20 mouse cellular contexts compared by ENCODE assay signal in genomic region chr13:117237111-117237510, GRCm38 (mm10). TPM values are rescaled to one million over a fixed set of nuclear protein-coding genes. Genes with fewer than 3 reads are reported as not detected.
DNase-seq lines count a peak whose midpoint lies in the region; ATAC-seq and TF ChIP-seq lines count a peak whose summit lies in the region.
"Had no signal": no experiment of that assay in that cellular context is flagged by ENCODE, and none has a peak within 500 bp of the region (broad histone marks: within the 10 kb centered on the region; RNA-seq: fewer than 3 reads in every experiment).

No protein-coding gene starts in this region.

- no peaks in the 10 kb centered on the region for H3K9me3 ChIP-seq in liver, postnatal 0 days (ENCODE audit: low read length)
- H3K9me3 ChIP-seq: heart, embryonic 12.5 days; limb, embryonic 15.5 days had no signal

- H3K4me3 ChIP-seq in liver, postnatal 0 days (ENCODE audit: low read depth, low read length): no peak overlapping the region
- H3K4me3 ChIP-seq in thymus, adult 2 months (ENCODE audit: control insufficient read depth, insufficient read depth, low read length): no peak overlapping the region
- H3K4me3 ChIP-seq: heart, embryonic 12.5 days; limb, embryonic 15.5 days had no signal

- H3K27ac ChIP-seq in liver, postnatal 0 days (ENCODE audit: low read depth): 0 out of 2 replicates have a peak overlapping the region, but pooled peaks have one; percentile 58
- no peak overlapping the region for H3K27ac ChIP-seq in thymus, adult 2 months (ENCODE audit: control insufficient read depth, insufficient read depth, low read length)
- H3K27ac ChIP-seq: hindbrain, postnatal 0 days; limb, embryonic 15.5 days had no signal

- ATAC-seq in liver, postnatal 0 days: peak; percentile 58; the same call in 1 of the 2 replicates
- no peak for ATAC-seq in inflammation-experienced regulatory T-cells, adult 6 months
- ATAC-seq: forebrain, embryonic 16.5 days; hindbrain, postnatal 0 days had no signal

- H3K27me3 ChIP-seq in liver, postnatal 0 days (ENCODE audit: insufficient read depth, low read length): no peaks in the 10 kb centered on the region
- no peaks in the 10 kb centered on the region for H3K27me3 ChIP-seq in splenic B cell, adult 2 months (ENCODE audit: control insufficient read depth, insufficient read depth, low read length, poor library complexity, severe bottlenecking)
- H3K27me3 ChIP-seq in thymus, adult 2 months (ENCODE audit: control insufficient read depth, insufficient read depth, low read length): no peaks in the 10 kb centered on the region
- H3K27me3 ChIP-seq: heart, embryonic 12.5 days; limb, embryonic 15.5 days had no signal

- no peak overlapping the region for H3K9ac ChIP-seq in liver, postnatal 0 days (replicated peaks)
- H3K9ac ChIP-seq: heart, embryonic 12.5 days; limb, embryonic 15.5 days had no signal

- no peak for TF ChIP-seq CTCF in liver, postnatal 0 days (IDR thresholded peaks at IDR 0.05; ENCODE audit: low read depth)
- no peak for TF ChIP-seq CTCF in thymus, adult 2 months (IDR thresholded peaks at IDR 0.05; ENCODE audit: borderline replicate concordance, control insufficient read depth, extremely low read depth, insufficient read depth, low read length, poor library complexity)

- H3K36me3 ChIP-seq in liver, postnatal 0 days (replicated peaks; ENCODE audit: insufficient read depth, low read length): no peaks in the 10 kb centered on the region
- H3K36me3 ChIP-seq in splenic B cell, adult 2 months (ENCODE audit: control insufficient read depth, insufficient read depth, low read length, poor library complexity, severe bottlenecking): no peaks in the 10 kb centered on the region
- 0 out of 2 replicates have a peak, but pooled peaks cover 8% of the 10 kb centered on the region for H3K36me3 ChIP-seq in thymus, adult 2 months (ENCODE audit: control insufficient read depth, insufficient read depth, low read length)
- H3K36me3 ChIP-seq: heart, embryonic 12.5 days; limb, embryonic 15.5 days had no signal

- no peak for TF ChIP-seq EP300 in liver, postnatal 0 days (IDR thresholded peaks at IDR 0.05; ENCODE audit: low read depth)

- H3K4me1 ChIP-seq in liver, postnatal 0 days (ENCODE audit: insufficient read depth): peaks cover 3% of the 10 kb centered on the region; the same call in 1 of the 2 replicates
- H3K4me1 ChIP-seq in thymus, adult 2 months (replicated peaks; ENCODE audit: control insufficient read depth, insufficient read depth, low read length): peaks cover 3% of the 10 kb centered on the region; the same call in 1 of the 2 replicates

- peak; percentile 88 for DNase-seq in heart, adult 11 months
- no peak for DNase-seq in heart, adult 8-10 months (ENCODE audit: low spot score)
- peak; percentile 39 to 46 for DNase-seq in spleen, adult 18-20 months
- DNase-seq in spleen, adult 12 weeks (ENCODE audit: low spot score): no peak
- peak; percentile 42 for DNase-seq in liver, postnatal 0 days
- DNase-seq in splenic B cell, adult 2 months (ENCODE audit: low read depth, low spot score): peak; percentile 84
- no peak for DNase-seq in thymus, adult 2 months
- DNase-seq: cerebellum, postnatal 10 days; gastrocnemius, postnatal 14 days; heart, postnatal 36 days; kidney, adult 18-20 months; kidney, postnatal 25 days; lung, postnatal 10 days; midbrain, embryonic 14.5 days had no signal

- 48% methylated on average over 4 of the region's 4 CpGs for WGBS in liver, postnatal 0 days (ENCODE audit: insufficient replicate concordance)
- WGBS in thymus, adult 2 months: 63% methylated on average over 4 of the region's 4 CpGs

- TF ChIP-seq POLR2A in thymus, adult 2 months (IDR thresholded peaks at IDR 0.05; ENCODE audit: control insufficient read depth, extremely low read depth, insufficient read depth, low read length, poor library complexity): no peak

- no peak overlapping the region for H3K4me2 ChIP-seq in liver, postnatal 0 days (ENCODE audit: low read depth, low read length)
- H3K4me2 ChIP-seq: heart, embryonic 12.5 days; limb, embryonic 15.5 days had no signal

RNA-seq across cellular contexts. Expression of gene Gm17509, which starts 16.2 kb away (rescaled TPM):
- not detected for total RNA-seq in heart, adult 8-10 months (2022)
- polyA plus RNA-seq in liver, postnatal 0 days (2015; fragmentation: Nextera tagmentation; extraction: Ambion mirVana): not detected in 2 replicates
- polyA plus RNA-seq in thymus, adult 2 months (2012; rRNA removed): 3.1 and 3.4 TPM in 2 replicates
- under 1 TPM in 2 of 3 experiments, not detected in 1; 0.15 to 0.26 TPM for polyA plus RNA-seq in inflammation-experienced regulatory T-cells, adult 6 months (2017; shearing (Covaris generic))
- total RNA-seq: gastrocnemius, postnatal 14 days; heart, postnatal 36 days had no signal
- polyA plus RNA-seq: small intestine, adult 2 months had no signal

RNA-seq across cellular contexts. Expression of gene Emb, which starts 28.8 kb away (rescaled TPM):
- total RNA-seq in heart, adult 8-10 months (2022): 10 to 100 TPM in 2 of 4 experiments, 1 to 10 TPM in 2; 9.1 to 13.0 (median 9.7) TPM
- 14.0 and 15.4 TPM in 2 replicates for polyA plus RNA-seq in liver, postnatal 0 days (2015; fragmentation: Nextera tagmentation; extraction: Ambion mirVana)
- 63.4 and 63.5 TPM in 2 replicates for polyA plus RNA-seq in thymus, adult 2 months (2012; rRNA removed)
- 100 to 1,000 TPM; 155 to 201 (median 196) TPM for polyA plus RNA-seq in inflammation-experienced regulatory T-cells, adult 6 months (2017; shearing (Covaris generic))

Comparison
In these comparisons a context has a peak if more than half of its experiments do, and no peak if none do; other contexts are left out.
1. DNase-seq: peak in heart, adult 11 months (single experiment), spleen, adult 18-20 months (2 of 2), liver, postnatal 0 days (single experiment) and splenic B cell, adult 2 months (single experiment); none in heart, adult 8-10 months (single experiment), spleen, adult 12 weeks (single experiment) and thymus, adult 2 months (single experiment).